Mouse (Mus musculus): Measurements from ENCODE around the gene Cops3. TPM values are rescaled to one million over a fixed set of nuclear protein-coding genes. Genes with fewer than 3 reads are reported as not detected.

Cops3 gene
- total RNA-seq, 2 experiments from 2014 or later: 70.2 to 75.0 TPM

DNA sequence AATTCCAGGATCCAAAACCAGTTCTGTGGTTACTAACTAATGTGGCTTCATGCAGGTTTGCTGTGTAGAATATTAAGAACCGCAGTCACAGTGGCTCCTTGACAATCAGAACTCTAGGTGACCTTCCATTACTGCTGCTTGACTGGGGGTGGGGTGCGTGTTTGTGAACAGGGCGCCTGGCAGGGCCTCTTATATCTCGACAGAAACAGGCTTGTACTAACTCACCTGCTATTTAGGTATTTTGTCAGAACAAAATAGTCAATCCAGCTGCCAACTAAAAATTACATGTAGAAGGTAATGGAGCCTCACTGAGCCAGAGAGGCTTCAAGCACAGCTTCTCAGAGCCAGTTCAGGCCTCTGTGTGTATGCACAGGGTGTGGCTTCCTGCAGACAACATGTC lies 59.4 kb downstream of the Cops3 start:
- intact Hi-C loops (cut with DNase I): no loop called here
- no peak for DNase-seq (ENCODE audit: low spot score)

DNA sequence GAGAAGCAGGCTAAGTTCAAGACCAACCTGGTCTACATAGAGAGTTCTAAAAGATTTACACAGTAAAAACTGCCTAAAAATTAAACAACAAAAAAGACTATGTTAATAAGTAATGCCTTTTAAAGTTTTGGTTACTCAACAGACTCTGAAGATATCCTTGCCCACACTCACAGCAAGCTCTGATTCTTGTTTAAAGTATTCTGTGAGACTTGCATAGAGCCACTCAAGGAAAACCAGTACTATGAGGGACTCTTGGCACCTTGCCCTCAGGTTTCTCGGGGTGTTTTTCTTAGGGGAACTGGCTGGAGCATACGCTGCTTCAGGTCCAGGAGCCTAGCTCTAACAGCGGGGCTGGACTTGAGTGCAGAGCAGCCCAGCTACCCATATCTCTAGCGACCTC lies 60.2 kb downstream of the Cops3 start:
- intact Hi-C loops (cut with DNase I): no loop called here
- DNase-seq (ENCODE audit: low spot score): no peak

DNA sequence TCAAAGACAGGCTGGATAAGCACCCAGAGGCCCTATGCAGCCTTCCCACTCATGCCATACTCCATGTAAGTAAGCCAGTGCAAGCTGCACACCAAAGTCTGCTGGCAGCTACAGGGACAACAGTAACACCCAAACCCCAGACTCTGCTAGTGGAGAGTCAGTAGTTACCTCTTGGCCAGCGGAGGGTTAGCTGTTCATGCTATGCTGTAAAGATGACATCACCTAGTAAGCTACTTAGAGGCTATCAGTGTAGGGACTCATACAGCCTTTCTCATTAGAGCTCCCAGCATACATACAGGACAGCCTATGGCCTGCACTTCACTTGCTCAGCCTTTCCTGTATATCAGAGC lies 60.8 kb downstream of the Cops3 start:
- intact Hi-C loops (cut with DNase I): loop anchor here (1.0 kb wide), 1 partner anchor 155 kb away; no protein-coding TSS in a partner anchor
- no peak for DNase-seq (ENCODE audit: low spot score)

DNA sequence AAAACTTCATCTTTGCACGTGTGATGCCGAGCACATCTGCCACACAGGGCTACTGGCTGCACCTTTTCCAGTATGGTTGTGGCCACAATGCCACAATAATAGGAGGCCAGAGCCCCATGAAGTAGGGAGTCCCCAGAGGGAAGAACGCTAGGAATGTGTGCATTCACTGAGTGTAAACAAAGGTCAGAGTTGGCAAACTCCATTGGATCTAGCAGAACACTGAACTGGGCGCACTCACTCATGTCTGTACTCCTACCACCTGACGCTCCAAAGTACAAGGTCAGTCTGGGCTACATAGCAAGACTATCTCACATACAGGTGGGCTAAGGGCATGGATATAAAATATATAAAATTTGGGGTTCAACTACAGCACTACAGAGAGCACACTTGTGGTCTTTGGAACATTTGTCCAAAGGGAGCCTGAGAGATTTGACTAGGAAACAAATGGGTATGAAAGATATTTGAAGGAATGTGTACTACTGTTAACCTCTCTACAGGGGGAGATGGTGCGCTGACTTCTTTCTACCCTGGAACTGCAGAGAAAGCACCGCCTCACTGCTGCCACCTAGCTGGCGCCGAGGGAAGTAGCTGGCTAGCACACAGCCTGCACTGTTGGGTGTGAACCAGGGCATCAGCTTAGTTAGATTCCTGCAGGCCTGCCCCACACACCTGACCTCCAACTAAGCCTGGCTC lies 61.3 kb downstream of the Cops3 start:
- intact Hi-C loops (cut with DNase I): loop anchor here (1.0 kb wide), 1 partner anchor 154 kb away; no protein-coding TSS in a partner anchor
- peak; percentile 26 for DNase-seq (ENCODE audit: low spot score)

DNA sequence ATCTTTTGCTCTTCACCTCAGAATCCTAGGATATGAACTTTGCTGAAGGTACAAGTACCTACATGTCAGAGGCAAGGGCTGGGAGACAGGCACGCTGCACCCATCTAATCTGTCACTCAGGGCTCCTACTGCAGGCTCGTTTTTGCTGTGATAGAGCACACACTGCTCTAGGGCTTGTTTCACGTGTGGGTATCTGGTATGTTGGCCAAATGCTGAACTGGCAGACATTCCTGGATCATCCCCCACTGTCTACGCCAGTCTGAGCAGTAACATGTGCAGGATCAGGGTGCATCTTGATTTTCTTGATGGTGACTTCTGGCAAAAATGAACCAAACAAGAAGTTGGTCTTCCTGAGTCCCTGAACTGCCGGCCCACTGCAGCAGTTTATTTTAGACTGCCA lies 62.4 kb downstream of the Cops3 start:
- intact Hi-C loops (cut with DNase I): no loop called here

DNA sequence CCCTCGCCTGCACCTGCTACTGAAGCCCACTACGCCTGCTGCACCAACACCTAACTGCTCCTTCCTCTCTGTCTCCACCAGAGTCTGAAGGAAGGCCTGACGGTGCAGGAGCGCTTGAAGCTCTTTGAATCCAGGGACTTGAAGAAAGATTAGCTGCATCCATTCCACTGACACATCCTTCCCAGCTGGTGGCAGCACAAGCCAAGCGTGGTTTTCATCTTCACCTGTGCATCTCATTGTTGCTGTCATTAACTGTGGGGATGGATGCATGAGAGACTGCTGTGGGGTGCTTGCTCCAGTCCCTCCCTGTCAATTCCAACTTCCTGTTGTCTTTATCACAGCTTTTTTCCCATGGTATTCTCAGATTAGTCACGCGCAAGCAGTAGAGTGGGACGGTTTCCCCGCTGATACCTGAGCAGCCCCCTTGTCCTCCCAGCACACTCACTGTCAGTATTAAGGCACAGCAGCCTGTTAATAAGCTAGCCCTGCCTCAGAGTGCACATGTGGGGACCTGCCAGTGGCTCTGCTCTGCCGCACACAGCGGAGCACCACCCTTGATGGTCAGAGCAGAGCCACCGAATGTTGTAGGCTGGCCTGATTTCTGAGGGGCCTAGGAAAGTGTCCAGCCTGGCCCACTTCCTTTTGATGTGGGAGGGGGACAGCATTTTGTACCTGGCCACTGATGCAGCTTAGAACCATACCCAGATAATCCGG lies 64.0 kb downstream of the Cops3 start:
- intact Hi-C loops (cut with DNase I): no loop called here
- DNase-seq (ENCODE audit: low spot score): no peak

More for the DNA sequence above, 62.4 kb downstream of the Cops3 start:
- no peak for DNase-seq (ENCODE audit: low spot score)

DNA sequence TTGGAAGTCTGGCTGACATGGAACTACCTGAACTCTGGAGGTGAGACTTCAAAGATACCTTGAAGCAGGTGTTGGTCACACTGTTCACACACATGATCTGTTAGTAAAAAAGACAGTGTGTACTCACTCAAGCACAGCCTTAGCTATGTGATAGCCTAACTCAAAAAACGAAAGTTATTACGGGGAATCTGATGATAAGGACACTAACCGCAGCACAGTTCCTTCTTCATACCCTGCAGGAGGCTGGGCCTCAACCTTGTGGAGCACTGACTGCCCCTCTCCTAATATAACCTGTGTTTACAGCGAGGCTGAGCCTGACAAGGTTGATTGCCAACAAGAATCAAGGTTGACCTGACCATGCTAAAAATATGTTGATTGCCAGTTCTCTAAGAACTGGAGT lies 65.1 kb downstream of the Cops3 start:
- intact Hi-C loops (cut with DNase I): no loop called here
- DNase-seq (ENCODE audit: low spot score): no peak

DNA sequence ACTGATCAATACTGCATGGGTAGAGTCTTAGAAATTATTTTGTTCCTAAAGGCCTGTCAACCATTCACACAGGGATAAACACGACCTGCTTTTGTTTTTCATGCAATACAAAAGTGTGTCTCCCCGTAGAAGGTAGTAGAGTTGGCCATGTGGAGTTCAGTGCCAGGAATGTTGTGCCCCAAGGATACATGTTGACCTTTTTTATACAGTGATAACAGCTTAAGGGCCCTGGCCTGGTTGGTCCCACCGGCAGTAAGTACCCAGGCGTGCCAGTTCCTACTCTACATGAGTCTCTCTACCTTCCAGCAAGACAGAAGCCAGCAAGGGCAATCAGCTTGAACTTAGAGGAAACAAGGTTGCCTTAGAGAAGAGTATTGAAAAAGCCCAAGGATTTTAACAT lies 66.7 kb downstream of the Cops3 start:
- DNase-seq (ENCODE audit: low spot score): no peak
- intact Hi-C loops (cut with DNase I): no loop called here

DNA sequence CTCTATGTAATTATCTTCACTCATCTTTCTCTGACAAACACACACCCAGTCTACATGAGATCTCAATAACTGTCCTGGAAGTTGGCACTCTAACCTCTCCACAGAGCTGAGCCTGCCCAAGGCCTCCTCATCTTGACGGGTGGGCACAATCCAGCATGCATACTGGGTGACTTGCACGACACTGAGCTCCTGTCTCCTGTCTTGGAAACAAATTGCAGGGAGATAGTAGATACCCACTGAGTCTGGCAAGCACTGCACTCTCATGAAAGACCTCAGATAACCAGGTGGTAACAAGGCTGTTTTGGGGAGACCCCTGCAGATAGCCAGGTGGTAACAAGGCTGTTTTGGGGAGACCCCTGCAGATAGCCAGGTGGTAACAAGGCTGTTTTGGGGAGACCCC lies 67.3 kb downstream of the Cops3 start:
- DNase-seq (ENCODE audit: low spot score): no peak
- intact Hi-C loops (cut with DNase I): no loop called here

DNA sequence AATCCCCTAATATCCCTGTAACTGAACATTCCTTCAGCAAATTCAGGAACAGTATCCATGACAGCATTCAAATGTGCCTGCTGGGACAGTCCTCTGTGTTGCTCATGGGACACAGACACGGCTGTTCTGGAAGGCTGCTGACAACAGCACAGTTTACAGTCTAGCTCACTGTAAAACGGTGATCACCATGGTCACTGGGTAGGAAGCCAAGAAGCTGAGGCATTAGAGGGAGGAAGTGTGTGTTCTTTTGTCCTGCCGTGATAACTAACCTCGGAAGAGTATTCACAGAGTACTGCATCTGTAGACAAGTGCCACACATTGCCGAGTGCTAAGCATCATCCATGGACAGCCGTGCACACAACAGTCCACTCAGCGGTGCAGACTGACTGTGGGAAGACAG lies 68.9 kb downstream of the Cops3 start:
- no peak for DNase-seq (ENCODE audit: low spot score)

DNA sequence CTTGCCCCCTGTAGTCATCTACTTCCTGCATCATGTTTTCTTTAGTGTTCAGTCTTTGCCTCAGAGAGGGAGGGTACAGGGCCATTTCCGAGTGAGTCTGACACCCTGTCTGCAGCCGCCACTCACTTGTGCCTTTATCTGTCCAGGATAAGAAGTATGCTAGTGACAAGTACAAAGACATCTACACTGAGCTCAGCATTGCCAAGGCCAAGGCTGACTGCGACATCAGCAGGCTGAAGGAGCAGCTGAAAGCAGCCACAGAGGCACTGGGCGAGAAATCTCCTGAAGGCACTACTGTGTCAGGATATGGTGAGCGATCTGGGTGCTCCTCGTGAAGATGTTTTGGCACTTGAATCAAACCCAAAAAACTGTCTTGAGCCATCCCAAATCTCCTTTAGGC lies 69.9 kb downstream of the Cops3 start:
- no peak for DNase-seq (ENCODE audit: low spot score)
- intact Hi-C loops (cut with DNase I): no loop called here

More for the DNA sequence above, 68.9 kb downstream of the Cops3 start:
- intact Hi-C loops (cut with DNase I): no loop called here

DNA sequence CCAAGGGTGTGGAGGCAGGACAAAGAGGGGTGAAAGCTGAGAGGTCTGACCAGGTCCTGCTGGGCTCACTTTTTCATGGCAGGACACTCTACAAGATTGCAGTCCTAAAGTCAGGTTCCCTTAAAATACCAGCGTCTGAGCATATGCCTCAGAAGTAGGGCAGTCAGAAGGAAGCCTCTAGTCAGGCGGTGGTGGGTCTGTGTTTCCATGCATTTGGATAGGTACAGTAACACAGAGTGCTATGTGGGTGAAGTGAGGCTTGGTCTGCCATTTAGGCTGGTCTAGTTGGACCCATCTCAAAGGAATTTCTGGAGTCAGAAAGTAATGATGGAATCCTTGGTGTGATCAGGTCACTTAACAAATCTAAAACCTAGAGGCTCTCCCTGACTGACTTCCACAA lies 70.3 kb downstream of the Cops3 start:
- intact Hi-C loops (cut with DNase I): no loop called here
- no peak for DNase-seq (ENCODE audit: low spot score)

Other genes with a start within 250 kb of the Cops3 start
- gene Olfr223, start 246.5 kb downstream of the Cops3 start, total RNA-seq (2021): not detected
- gene Mprip, start 178.5 kb downstream of the Cops3 start, total RNA-seq (2021): 100 to 1,000 TPM; 149 to 151 TPM
- under 1 TPM; 0.18 to 0.42 TPM for gene Pld6, start 52.2 kb downstream of the Cops3 start, total RNA-seq (2021)
- 10 to 100 TPM; 43.0 to 44.1 TPM for gene Flcn, start 29.8 kb downstream of the Cops3 start, total RNA-seq (2021)
- 10 to 100 TPM; 26.0 to 30.8 TPM for gene Nt5m, start 391 bp downstream of the Cops3 start, total RNA-seq (2021)
- 10 to 100 TPM; 23.5 to 24.7 TPM for gene Med9, start 108.4 kb upstream of the Cops3 start, total RNA-seq (2021)
- gene Rasd1, start 125.1 kb upstream of the Cops3 start, total RNA-seq (2021): 1 to 10 TPM; 6.4 to 6.5 TPM
- gene Pemt, start 206.7 kb upstream of the Cops3 start, total RNA-seq (2021): 1 to 10 TPM; 1.6 to 3.0 TPM